Mouse (Mus musculus): ENCODE measurements around the gene Rhod. TPM values are rescaled to one million over a fixed set of nuclear protein-coding genes. Genes with fewer than 3 reads are reported as not detected.
"Not testable (repeated sequence)": the region's sequence is repeated elsewhere in the genome, so short reads cannot be mapped to it uniquely, and the experiment has no call there.

Gene Rhod
- polyA plus RNA-seq, 1 experiment from 2014 or later = 6.6 TPM

GRCm38 (mm10) chr19:4473549-4473948, 34.3 kb upstream of the Rhod start:
- WGBS = 86% methylated on average over 5 of the region's 5 CpGs
- Histone ChIP-seq H3K4me1 (peaks cover 11% of the 10 kb centered on the region; the same call in 1 of the 2 replicates), H3K27me3 (peaks cover 39% of the 10 kb centered on the region), H3K27ac (no peak overlapping the region), H3K4me2 (no peak overlapping the region), H3K4me3 (no peak overlapping the region), H3K36me3 (ENCODE audit: poor library complexity, severe bottlenecking) (no peaks in the 10 kb centered on the region), H3K9ac (no peak overlapping the region), H3K9me3 (replicated peaks) (no peaks in the 10 kb centered on the region)
- no peak for ATAC-seq

DNA sequence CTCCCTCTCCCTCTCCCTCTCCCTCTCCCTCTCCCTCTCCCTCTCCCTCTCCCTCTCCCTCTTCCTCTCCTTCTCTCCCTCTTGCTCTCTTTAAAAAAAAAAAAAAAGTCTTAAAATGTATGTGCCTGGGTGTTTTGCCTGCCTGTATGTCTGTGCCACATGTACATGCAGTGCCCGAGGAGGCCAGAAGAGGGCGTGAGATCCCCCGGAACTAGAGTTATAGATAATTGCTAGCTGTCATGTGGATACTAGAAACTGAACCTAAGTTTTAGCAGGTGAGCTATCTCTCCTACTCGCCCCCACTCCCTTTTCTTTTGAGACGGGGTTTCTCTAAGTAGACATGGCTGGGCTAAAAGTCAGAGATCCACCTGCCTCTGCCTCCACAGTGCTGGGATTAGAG, 29.1 kb upstream of the Rhod start:
- Histone ChIP-seq H3K4me1 (no peaks in the 10 kb centered on the region), H3K27ac (no peak overlapping the region), H3K27me3 (no peaks in the 10 kb centered on the region), H3K4me2 (no peak overlapping the region), H3K9me3 (replicated peaks) (no peaks in the 10 kb centered on the region), H3K9ac (no peak overlapping the region), H3K4me3 (no peak overlapping the region), H3K36me3 (ENCODE audit: poor library complexity, severe bottlenecking) (no peaks in the 10 kb centered on the region)
- ATAC-seq = no peak
- 35% methylated on average over 5 of the region's 5 CpGs for WGBS

- H3K4me2 ChIP-seq = no peak overlapping the region
- no peak overlapping the region for H3K4me3 ChIP-seq
- no peak for ATAC-seq
- WGBS = 87% methylated on average over 4 of the region's 4 CpGs
- no peaks in the 10 kb centered on the region for H3K27me3 ChIP-seq
- H3K27ac ChIP-seq = no peak overlapping the region
- H3K9me3 ChIP-seq (replicated peaks) = no peaks in the 10 kb centered on the region
- no peaks in the 10 kb centered on the region for H3K4me1 ChIP-seq
- H3K36me3 ChIP-seq (ENCODE audit: poor library complexity, severe bottlenecking) = no peaks in the 10 kb centered on the region
- no peak overlapping the region for H3K9ac ChIP-seq
Observed at GRCm38 (mm10) chr19:4464666-4465065, 25.4 kb upstream of the Rhod start.

DNA sequence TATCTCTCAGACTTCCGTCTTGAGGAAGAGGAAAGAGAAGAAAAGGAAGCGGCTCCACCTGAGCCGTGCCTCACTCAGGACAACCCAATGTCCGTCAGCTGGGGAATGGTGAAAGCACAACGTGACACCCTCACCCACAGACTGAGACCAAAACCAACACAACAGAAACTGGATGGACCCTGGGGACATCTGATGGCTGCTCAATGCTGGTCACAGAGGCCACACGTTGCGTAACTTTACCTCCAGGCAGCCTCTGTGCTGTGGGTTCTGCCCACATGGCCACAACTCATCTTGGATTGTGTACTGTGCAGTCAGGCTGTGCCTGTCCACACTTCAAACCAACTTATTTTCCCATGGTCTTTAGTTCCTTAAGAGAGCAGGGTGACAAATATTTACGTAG, 22.7 kb upstream of the Rhod start:
- Histone ChIP-seq H3K4me2 (no peak overlapping the region), H3K36me3 (ENCODE audit: poor library complexity, severe bottlenecking) (no peaks in the 10 kb centered on the region), H3K4me3 (no peak overlapping the region), H3K4me1 (no peaks in the 10 kb centered on the region), H3K9ac (no peak overlapping the region), H3K9me3 (replicated peaks) (no peaks in the 10 kb centered on the region), H3K27me3 (no peaks in the 10 kb centered on the region), H3K27ac (no peak overlapping the region)
- WGBS = 92% methylated on average over 8 of the region's 8 CpGs
- no peak for ATAC-seq

- WGBS = 11% methylated on average over 11 of the region's 11 CpGs
- Histone ChIP-seq H3K36me3 (ENCODE audit: poor library complexity, severe bottlenecking) (no peaks in the 10 kb centered on the region), H3K9me3 (replicated peaks) (no peaks in the 10 kb centered on the region), H3K9ac (no peak overlapping the region), H3K27me3 (0 out of 2 replicates have a peak, but pooled peaks cover 6% of the 10 kb centered on the region), H3K4me2 (no peak overlapping the region), H3K4me3 (no peak overlapping the region), H3K27ac (no peak overlapping the region), H3K4me1 (no peaks in the 10 kb centered on the region)
- ATAC-seq = no peak
Observed at GRCm38 (mm10) chr19:4456227-4456626, 17.0 kb upstream of the Rhod start.

- no peaks in the 10 kb centered on the region for H3K9me3 ChIP-seq (replicated peaks)
- H3K9ac ChIP-seq = no peak overlapping the region
- H3K4me3 ChIP-seq = no peak overlapping the region
- 0 out of 2 replicates have a peak, but pooled peaks cover 6% of the 10 kb centered on the region for H3K27me3 ChIP-seq
- H3K4me1 ChIP-seq = no peaks in the 10 kb centered on the region
- H3K36me3 ChIP-seq (ENCODE audit: poor library complexity, severe bottlenecking) = no peaks in the 10 kb centered on the region
- 81% methylated on average over 15 of the region's 15 CpGs for WGBS
- H3K4me2 ChIP-seq = no peak overlapping the region
- H3K27ac ChIP-seq = no peak overlapping the region
- no peak for ATAC-seq
Observed at GRCm38 (mm10) chr19:4455071-4455800, 16.0 kb upstream of the Rhod start.

- not testable (repeated sequence) for H3K4me3 ChIP-seq; H3K4me2 ChIP-seq; H3K4me1 ChIP-seq; ATAC-seq; H3K36me3 ChIP-seq (ENCODE audit: poor library complexity, severe bottlenecking); H3K9me3 ChIP-seq (replicated peaks); H3K27me3 ChIP-seq; H3K27ac ChIP-seq; H3K9ac ChIP-seq
- WGBS = 86% methylated on average over 1 of the region's 1 CpGs
Observed at GRCm38 (mm10) chr19:4454040-4454439, 14.8 kb upstream of the Rhod start.

DNA sequence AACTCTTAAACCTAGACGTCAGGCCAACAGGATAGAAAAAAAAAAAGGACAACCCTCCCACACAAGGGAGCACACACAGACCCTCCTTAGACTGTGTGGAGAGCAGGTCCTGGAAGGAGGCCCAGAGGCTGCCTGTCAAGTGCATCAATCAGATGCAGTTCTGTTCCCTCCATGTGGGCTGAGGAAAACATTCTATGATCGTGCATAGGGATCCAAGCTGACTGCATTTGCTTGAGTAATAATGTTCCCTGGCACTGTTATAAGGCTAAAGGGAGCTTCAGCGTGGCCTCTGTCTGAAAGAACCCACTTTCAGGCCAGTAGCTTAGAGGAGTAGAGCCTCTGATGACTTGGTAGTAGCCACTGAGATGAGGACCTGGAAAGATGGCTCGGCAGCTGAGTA, 13.3 kb upstream of the Rhod start:
- WGBS = 46% methylated on average over 4 of the region's 4 CpGs
- Histone ChIP-seq H3K27ac (no peak overlapping the region), H3K9ac (no peak overlapping the region), H3K4me3 (no peak overlapping the region), H3K36me3 (ENCODE audit: poor library complexity, severe bottlenecking) (no peaks in the 10 kb centered on the region), H3K4me2 (no peak overlapping the region), H3K27me3 (0 out of 2 replicates have a peak, but pooled peaks cover 6% of the 10 kb centered on the region), H3K9me3 (replicated peaks) (no peaks in the 10 kb centered on the region), H3K4me1 (no peaks in the 10 kb centered on the region)
- no peak for ATAC-seq

DNA sequence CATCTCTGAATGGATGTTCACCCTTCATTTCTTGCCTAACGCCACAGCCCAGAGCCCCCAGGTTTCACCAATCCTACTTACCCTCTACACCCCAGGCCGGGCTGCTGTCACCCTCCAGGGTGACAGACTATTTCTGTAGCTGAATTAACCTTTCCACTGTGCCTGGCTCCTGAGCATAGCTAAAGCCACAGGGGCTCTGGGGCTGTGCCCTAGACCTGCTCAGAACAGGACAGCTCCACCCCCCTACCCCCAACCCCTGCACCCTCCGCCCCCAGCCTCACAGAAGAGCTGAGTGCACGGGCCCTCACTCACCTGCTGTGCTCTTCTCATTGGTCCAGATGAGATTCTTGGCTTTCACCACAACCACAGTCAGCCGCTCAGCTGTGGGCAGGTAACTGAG, 12.7 kb upstream of the Rhod start:
- WGBS = 16% methylated on average over 5 of the region's 5 CpGs
- H3K27me3 ChIP-seq = 0 out of 2 replicates have a peak, but pooled peaks cover 6% of the 10 kb centered on the region
- no peak overlapping the region for H3K27ac ChIP-seq
- H3K36me3 ChIP-seq (ENCODE audit: poor library complexity, severe bottlenecking) = no peaks in the 10 kb centered on the region
- H3K9me3 ChIP-seq (replicated peaks) = no peaks in the 10 kb centered on the region
- H3K4me1 ChIP-seq = no peaks in the 10 kb centered on the region
- H3K9ac ChIP-seq = no peak overlapping the region
- no peak overlapping the region for H3K4me2 ChIP-seq
- ATAC-seq = no peak
- no peak overlapping the region for H3K4me3 ChIP-seq

- no peak overlapping the region for H3K4me2 ChIP-seq
- H3K27me3 ChIP-seq = 0 out of 2 replicates have a peak, but pooled peaks cover 2% of the 10 kb centered on the region
- ATAC-seq = no peak
- H3K36me3 ChIP-seq (ENCODE audit: poor library complexity, severe bottlenecking) = no peaks in the 10 kb centered on the region
- WGBS = 67% methylated on average over 8 of the region's 8 CpGs
- no peak overlapping the region for H3K27ac ChIP-seq
- H3K4me1 ChIP-seq = no peaks in the 10 kb centered on the region
- no peaks in the 10 kb centered on the region for H3K9me3 ChIP-seq (replicated peaks)
- no peak overlapping the region for H3K9ac ChIP-seq
- H3K4me3 ChIP-seq = no peak overlapping the region
Observed at GRCm38 (mm10) chr19:4451098-4451497, 11.9 kb upstream of the Rhod start.

DNA sequence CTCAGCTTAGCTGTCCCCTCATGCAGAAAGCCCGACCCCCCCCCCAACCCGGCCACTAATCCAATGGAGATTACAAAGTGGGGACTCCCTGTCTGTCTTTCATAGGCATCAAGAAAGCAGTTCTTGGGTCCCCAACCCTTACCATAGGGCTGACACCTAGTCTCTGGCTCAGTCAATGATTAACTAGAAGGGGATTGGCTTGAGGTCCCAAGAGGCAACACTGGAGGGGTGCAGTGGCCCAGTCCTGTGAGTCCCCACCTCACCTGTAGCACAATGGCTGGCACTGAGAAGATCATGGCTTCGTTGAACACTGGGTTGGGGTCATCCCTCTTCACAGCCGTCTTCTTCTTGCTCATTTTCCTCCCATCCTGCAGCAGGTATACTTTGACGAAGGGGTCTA, 11.4 kb upstream of the Rhod start:
- no peaks in the 10 kb centered on the region for H3K4me1 ChIP-seq
- 0 out of 2 replicates have a peak, but pooled peaks cover 2% of the 10 kb centered on the region for H3K27me3 ChIP-seq
- no peak overlapping the region for H3K4me3 ChIP-seq
- no peaks in the 10 kb centered on the region for H3K36me3 ChIP-seq (ENCODE audit: poor library complexity, severe bottlenecking)
- ATAC-seq = no peak
- WGBS = 71% methylated on average over 5 of the region's 5 CpGs
- no peaks in the 10 kb centered on the region for H3K9me3 ChIP-seq (replicated peaks)
- H3K4me2 ChIP-seq = no peak overlapping the region
- no peak overlapping the region for H3K9ac ChIP-seq
- H3K27ac ChIP-seq = no peak overlapping the region

DNA sequence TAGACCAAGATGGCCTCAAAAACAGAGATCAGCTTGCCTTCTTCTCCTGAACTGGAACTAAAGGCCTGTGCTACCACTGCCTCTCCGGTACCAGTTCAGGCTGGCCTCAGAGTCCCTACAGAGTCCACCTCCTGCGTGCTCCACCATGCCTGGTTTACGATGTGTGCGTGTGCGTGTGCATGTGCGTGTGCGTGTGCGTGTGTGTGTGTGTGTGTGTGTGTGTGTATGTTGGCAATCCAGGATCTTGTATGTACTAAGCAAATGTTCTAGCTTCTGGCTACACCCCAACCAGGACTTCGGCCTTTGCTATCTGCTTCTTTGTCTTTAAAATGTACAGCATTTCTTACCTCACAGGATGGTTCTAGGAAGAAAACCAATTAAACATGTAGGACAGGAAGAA, 10.0 kb upstream of the Rhod start:
- no peak for ATAC-seq

GRCm38 (mm10) chr19:4447445-4447844, 8.2 kb upstream of the Rhod start:
- H3K4me3 ChIP-seq = no peak overlapping the region
- 85% methylated on average over 9 of the region's 9 CpGs for WGBS
- H3K4me1 ChIP-seq = no peaks in the 10 kb centered on the region
- no peak overlapping the region for H3K9ac ChIP-seq
- H3K36me3 ChIP-seq (ENCODE audit: poor library complexity, severe bottlenecking) = no peaks in the 10 kb centered on the region
- no peak for ATAC-seq
- H3K27me3 ChIP-seq = no peaks in the 10 kb centered on the region
- no peak overlapping the region for H3K4me2 ChIP-seq
- H3K27ac ChIP-seq = no peak overlapping the region
- no peaks in the 10 kb centered on the region for H3K9me3 ChIP-seq (replicated peaks)

More for the DNA sequence above, 10.0 kb upstream of the Rhod start:
- 96% methylated on average over 9 of the region's 9 CpGs for WGBS
- H3K4me2 ChIP-seq = no peak overlapping the region
- no peaks in the 10 kb centered on the region for H3K36me3 ChIP-seq (ENCODE audit: poor library complexity, severe bottlenecking)
- H3K4me1 ChIP-seq = no peaks in the 10 kb centered on the region
- no peaks in the 10 kb centered on the region for H3K27me3 ChIP-seq
- no peak overlapping the region for H3K4me3 ChIP-seq
- no peaks in the 10 kb centered on the region for H3K9me3 ChIP-seq (replicated peaks)
- no peak overlapping the region for H3K27ac ChIP-seq
- no peak overlapping the region for H3K9ac ChIP-seq
